Mouse (Mus musculus): ENCODE measurements around the gene Slc2a8. TPM values are rescaled to one million over a fixed set of nuclear protein-coding genes. Genes with fewer than 3 reads are reported as not detected.

Slc2a8 gene
- polyA plus RNA-seq, 1 experiment from 2014 or later, result 15.4 TPM

DNA sequence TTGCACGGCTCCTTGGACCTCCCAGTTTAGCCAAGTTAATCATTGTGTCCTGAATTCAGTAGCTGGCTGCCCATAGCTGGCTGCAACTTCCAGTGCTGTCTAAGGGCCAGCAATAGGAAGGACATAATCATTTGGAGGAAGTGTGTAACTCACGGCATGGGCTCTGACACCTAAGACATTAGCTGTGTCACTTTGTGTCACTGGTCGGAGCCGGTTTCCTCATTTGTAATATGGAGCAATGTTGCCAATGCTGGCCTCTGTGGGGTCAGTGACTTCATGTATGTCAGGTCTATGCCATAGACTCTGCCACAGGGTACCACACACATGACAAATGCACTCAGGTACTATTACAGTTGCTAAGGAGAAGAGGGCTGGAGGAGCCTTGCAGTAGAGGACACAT, 21.6 kb downstream of the Slc2a8 start:
- H3K9me3 ChIP-seq (replicated peaks), result no peaks in the 10 kb centered on the region
- H3K36me3 ChIP-seq (ENCODE audit: poor library complexity, severe bottlenecking), result peaks cover 51% of the 10 kb centered on the region
- H3K9ac ChIP-seq, result peak overlapping the region; percentile 97
- peak overlapping the region; percentile 95 for H3K4me2 ChIP-seq
- H3K4me3 ChIP-seq, result peak overlapping the region; percentile 75; the same call in 1 of the 2 replicates
- WGBS, result 89% methylated on average over 4 of the region's 4 CpGs
- H3K27me3 ChIP-seq, result no peaks in the 10 kb centered on the region
- H3K27ac ChIP-seq, result no peak overlapping the region
- H3K4me1 ChIP-seq, result peaks cover 33% of the 10 kb centered on the region
- ATAC-seq, result no peak

DNA sequence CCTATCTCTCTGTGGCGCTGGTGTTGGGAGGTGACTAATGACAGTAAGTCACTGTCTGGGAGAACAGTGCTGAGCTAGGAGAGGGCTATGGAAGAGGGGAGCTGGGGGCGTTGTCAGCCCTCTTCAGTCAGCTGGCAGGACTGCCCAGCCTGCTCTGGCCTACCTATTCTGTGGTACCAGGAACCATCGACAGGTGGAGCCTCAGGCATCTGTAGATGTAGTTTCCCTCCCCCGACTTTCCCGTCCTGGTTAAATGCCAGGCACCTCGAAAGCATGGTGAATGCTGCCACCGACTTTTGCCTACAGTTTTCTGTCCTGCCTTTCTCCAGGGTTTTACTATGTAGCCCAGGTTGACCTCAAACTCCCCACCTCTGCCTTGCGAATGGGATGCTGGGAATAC, 24.5 kb downstream of the Slc2a8 start:
- Histone ChIP-seq H3K27me3 (no peaks in the 10 kb centered on the region), H3K36me3 (ENCODE audit: poor library complexity, severe bottlenecking) (peaks cover 49% of the 10 kb centered on the region), H3K4me1 (peaks cover 11% of the 10 kb centered on the region), H3K27ac (no peak overlapping the region), H3K4me3 (no peak overlapping the region), H3K4me2 (no peak overlapping the region), H3K9me3 (replicated peaks) (no peaks in the 10 kb centered on the region), H3K9ac (0 out of 2 replicates have a peak overlapping the region, but pooled peaks have one; percentile 3)
- 59% methylated on average over 8 of the region's 8 CpGs for WGBS
- no peak for ATAC-seq

DNA sequence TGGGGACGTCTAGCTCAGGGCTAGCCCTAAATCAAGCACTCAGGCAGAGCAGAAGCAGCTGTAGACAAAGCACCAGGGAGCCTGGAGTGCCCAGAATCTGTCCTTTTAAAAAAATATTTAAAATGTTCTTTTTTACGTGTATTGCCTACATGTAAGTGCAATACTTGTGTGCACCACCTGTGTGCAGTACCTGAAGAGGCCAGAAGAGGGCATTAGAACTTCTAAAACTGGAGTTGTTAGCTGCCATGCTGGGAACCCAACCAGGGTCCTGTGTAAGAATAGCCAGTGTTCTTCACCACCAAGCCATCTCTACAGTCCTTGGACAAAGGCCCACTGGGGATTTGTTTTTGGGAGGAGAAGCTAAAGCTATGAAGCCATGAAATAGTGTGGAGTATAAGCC, 27.3 kb downstream of the Slc2a8 start:
- H3K36me3 ChIP-seq (ENCODE audit: poor library complexity, severe bottlenecking), result peaks cover 76% of the 10 kb centered on the region

GRCm38 (mm10) chr2:32947454-32947853, 34.4 kb downstream of the Slc2a8 start:
- Histone ChIP-seq H3K27me3 (no peaks in the 10 kb centered on the region), H3K9ac (no peak overlapping the region), H3K4me1 (no peaks in the 10 kb centered on the region), H3K4me2 (no peak overlapping the region), H3K9me3 (replicated peaks) (no peaks in the 10 kb centered on the region), H3K36me3 (ENCODE audit: poor library complexity, severe bottlenecking) (peaks cover 77% of the 10 kb centered on the region), H3K27ac (no peak overlapping the region), H3K4me3 (no peak overlapping the region)
- no peak for ATAC-seq
- 92% methylated on average over 11 of the region's 11 CpGs for WGBS

More for the DNA sequence above, 27.3 kb downstream of the Slc2a8 start:
- Histone ChIP-seq H3K4me3 (no peak overlapping the region), H3K9ac (no peak overlapping the region), H3K27ac (no peak overlapping the region), H3K9me3 (replicated peaks) (no peaks in the 10 kb centered on the region), H3K4me1 (no peaks in the 10 kb centered on the region), H3K27me3 (no peaks in the 10 kb centered on the region), H3K4me2 (no peak overlapping the region)
- no peak for ATAC-seq
- WGBS, result 95% methylated on average over 2 of the region's 2 CpGs

DNA sequence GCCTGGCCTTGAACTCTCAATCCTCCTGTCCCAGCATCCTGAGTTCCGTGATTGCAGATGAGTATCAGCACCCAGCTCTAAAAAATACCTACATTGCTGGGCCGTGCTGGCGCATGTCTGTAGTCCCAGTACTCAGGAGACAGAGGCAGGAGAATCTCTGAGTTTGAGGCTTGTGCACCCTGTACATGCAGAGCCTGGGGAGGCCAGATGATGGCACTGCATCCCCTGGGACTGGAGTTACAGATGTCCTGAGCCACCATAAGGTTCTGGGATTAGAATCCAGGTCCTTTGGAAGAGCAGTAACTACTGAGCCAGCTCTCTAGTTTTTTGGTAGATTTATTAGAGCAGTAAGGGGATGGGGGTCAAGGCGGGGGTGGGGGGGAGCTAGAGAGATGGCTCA, 41.4 kb downstream of the Slc2a8 start:
- Histone ChIP-seq H3K27me3 (no peaks in the 10 kb centered on the region), H3K4me2 (no peak overlapping the region), H3K4me1 (no peaks in the 10 kb centered on the region), H3K4me3 (no peak overlapping the region), H3K9me3 (replicated peaks) (no peaks in the 10 kb centered on the region), H3K27ac (no peak overlapping the region), H3K9ac (no peak overlapping the region), H3K36me3 (ENCODE audit: poor library complexity, severe bottlenecking) (peaks cover 74% of the 10 kb centered on the region)
- WGBS, result 93% methylated on average over 4 of the region's 4 CpGs
- ATAC-seq, result no peak

DNA sequence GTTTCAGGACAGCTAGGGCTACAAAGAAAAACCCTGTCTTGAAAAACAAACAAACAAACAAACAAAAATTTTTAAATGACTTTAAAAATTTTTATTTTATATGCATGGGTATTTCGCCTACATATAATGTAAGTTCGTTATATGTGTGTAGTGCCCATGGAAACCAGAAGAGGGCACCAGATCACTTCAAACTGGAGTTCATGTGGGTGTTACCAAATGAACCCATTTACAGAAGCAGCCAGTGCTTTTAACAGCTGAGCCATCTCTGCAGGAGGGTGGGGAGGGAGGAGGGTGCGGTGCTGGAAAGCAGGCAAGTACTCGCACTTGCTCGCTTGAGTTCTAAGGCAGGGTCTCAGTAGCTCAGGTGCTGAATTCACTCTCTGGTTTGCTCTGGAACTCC, 42.5 kb downstream of the Slc2a8 start:
- H3K4me1 ChIP-seq, result no peaks in the 10 kb centered on the region
- H3K4me3 ChIP-seq, result no peak overlapping the region
- H3K27ac ChIP-seq, result no peak overlapping the region
- peaks cover 74% of the 10 kb centered on the region for H3K36me3 ChIP-seq (ENCODE audit: poor library complexity, severe bottlenecking)
- H3K27me3 ChIP-seq, result no peaks in the 10 kb centered on the region
- ATAC-seq, result no peak
- no peak overlapping the region for H3K9ac ChIP-seq
- 66% methylated on average over 5 of the region's 5 CpGs for WGBS
- H3K4me2 ChIP-seq, result no peak overlapping the region
- H3K9me3 ChIP-seq (replicated peaks), result no peaks in the 10 kb centered on the region

GRCm38 (mm10) chr2:32938741-32939140, 43.1 kb downstream of the Slc2a8 start:
- Histone ChIP-seq H3K27ac (no peak overlapping the region), H3K9me3 (replicated peaks) (no peaks in the 10 kb centered on the region), H3K27me3 (no peaks in the 10 kb centered on the region), H3K4me3 (no peak overlapping the region), H3K4me2 (no peak overlapping the region), H3K4me1 (no peaks in the 10 kb centered on the region), H3K9ac (no peak overlapping the region), H3K36me3 (ENCODE audit: poor library complexity, severe bottlenecking) (peaks cover 77% of the 10 kb centered on the region)
- no peak for ATAC-seq
- WGBS, result 92% methylated on average over 5 of the region's 5 CpGs

- H3K36me3 ChIP-seq (ENCODE audit: poor library complexity, severe bottlenecking), result peaks cover 58% of the 10 kb centered on the region
- no peaks in the 10 kb centered on the region for H3K9me3 ChIP-seq (replicated peaks)
Measured at GRCm38 (mm10) chr2:32931730-32932129, 50.2 kb downstream of the Slc2a8 start.

GRCm38 (mm10) chr2:32928947-32929829, 52.7 kb downstream of the Slc2a8 start:
- H3K27me3 ChIP-seq, result no peaks in the 10 kb centered on the region
- no peak for ATAC-seq
- no peak overlapping the region for H3K4me3 ChIP-seq
- H3K4me2 ChIP-seq, result no peak overlapping the region
- no peak overlapping the region for H3K9ac ChIP-seq
- no peaks in the 10 kb centered on the region for H3K4me1 ChIP-seq
- WGBS, result 86% methylated on average over 19 of the region's 19 CpGs
- no peaks in the 10 kb centered on the region for H3K9me3 ChIP-seq (replicated peaks)
- H3K27ac ChIP-seq, result no peak overlapping the region
- peaks cover 54% of the 10 kb centered on the region for H3K36me3 ChIP-seq (ENCODE audit: poor library complexity, severe bottlenecking)

More at GRCm38 (mm10) chr2:32931730-32932129, 50.2 kb downstream of the Slc2a8 start:
- Histone ChIP-seq H3K4me3 (no peak overlapping the region), H3K4me2 (no peak overlapping the region), H3K27me3 (no peaks in the 10 kb centered on the region), H3K27ac (no peak overlapping the region), H3K9ac (no peak overlapping the region), H3K4me1 (no peaks in the 10 kb centered on the region)
- 83% methylated on average over 7 of the region's 7 CpGs for WGBS
- ATAC-seq, result no peak

DNA sequence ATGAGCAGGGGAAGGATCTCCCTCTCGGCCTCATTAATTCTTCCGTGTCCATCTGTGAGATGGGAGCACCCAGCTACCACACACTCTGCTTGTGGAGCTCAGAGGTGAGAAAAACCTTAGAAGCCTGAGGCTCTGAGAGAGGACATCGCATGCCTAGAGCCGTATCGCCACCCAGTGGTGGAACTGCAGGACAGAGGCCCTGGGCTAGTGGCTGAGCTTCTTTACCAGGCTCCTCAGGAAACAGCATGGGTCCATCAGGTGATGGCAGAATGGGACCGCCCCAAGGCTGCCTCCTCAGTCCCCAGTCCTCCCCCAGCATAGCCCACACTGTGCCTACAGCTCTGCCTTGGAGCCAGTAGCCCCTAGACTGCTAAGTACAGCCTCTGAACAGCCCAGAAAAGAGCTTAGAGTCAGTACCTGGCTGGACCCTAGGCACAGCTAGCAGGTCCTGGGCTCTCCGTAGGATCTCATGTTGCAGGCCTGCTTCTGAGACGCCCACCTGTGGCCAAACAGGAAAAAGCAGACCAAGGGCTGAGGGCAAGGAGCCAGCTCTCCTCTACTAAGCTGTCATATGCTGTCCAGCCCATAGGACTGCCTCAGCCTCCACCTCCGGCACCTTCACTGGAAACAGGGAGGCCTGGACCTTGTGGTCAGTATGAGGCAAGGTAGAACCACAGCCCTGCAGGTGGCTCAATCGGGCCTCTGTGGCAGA, 53.5 kb downstream of the Slc2a8 start:
- peaks cover 54% of the 10 kb centered on the region for H3K36me3 ChIP-seq (ENCODE audit: poor library complexity, severe bottlenecking)

DNA sequence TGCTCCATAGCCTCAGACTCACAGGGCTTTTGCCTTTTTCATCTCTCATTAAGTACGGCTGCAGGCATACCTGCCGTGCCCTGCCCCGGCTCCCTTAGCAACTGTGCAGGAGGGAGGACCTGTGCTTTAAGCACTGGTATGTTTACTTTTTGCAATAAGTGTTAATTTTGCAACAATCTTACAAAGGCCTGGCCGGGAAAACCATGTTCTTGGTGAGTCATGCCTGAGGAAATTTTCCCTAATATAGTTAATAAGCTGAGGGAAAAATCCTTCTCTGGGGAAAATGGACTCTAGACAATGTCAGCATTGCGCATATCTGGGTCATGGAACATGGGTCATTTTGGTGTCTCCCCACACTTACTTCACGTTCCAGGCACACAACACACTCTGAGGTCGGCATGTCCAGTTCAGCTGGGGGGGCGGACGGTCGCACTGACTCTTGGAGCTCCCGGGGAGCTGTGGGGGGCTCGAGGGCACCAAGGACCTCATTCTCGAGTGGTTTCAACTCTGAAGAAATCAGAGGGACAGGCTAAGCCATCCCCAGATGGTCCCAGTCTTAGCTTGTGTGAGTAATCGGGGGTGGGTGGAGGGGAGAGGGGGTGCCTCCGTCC, 54.2 kb downstream of the Slc2a8 start:
- WGBS, result 77% methylated on average over 15 of the region's 15 CpGs
- H3K36me3 ChIP-seq (ENCODE audit: poor library complexity, severe bottlenecking), result peaks cover 54% of the 10 kb centered on the region

More for the DNA sequence above, 53.5 kb downstream of the Slc2a8 start:
- H3K9ac ChIP-seq, result no peak overlapping the region
- no peak overlapping the region for H3K27ac ChIP-seq
- no peak overlapping the region for H3K4me2 ChIP-seq
- H3K9me3 ChIP-seq (replicated peaks), result no peaks in the 10 kb centered on the region
- ATAC-seq, result peak; percentile 76
- H3K27me3 ChIP-seq, result no peaks in the 10 kb centered on the region
- WGBS, result 32% methylated on average over 10 of the region's 10 CpGs
- no peak overlapping the region for H3K4me3 ChIP-seq
- H3K4me1 ChIP-seq, result no peaks in the 10 kb centered on the region

More for the DNA sequence above, 54.2 kb downstream of the Slc2a8 start:
- H3K27ac ChIP-seq, result no peak overlapping the region
- no peaks in the 10 kb centered on the region for H3K9me3 ChIP-seq (replicated peaks)
- H3K9ac ChIP-seq, result no peak overlapping the region
- H3K4me1 ChIP-seq, result no peaks in the 10 kb centered on the region
- no peaks in the 10 kb centered on the region for H3K27me3 ChIP-seq
- H3K4me3 ChIP-seq, result no peak overlapping the region
- H3K4me2 ChIP-seq, result no peak overlapping the region
- no peak for ATAC-seq

All from forebrain, embryonic 13.5 days (tissue).